Mouse (Mus musculus): ENCODE measurements at regions not wholly inside any gene's neighbourhood (a gene's known extent, or its start where the extent isn't known, plus 50 kb on each side); places are given as distances from the start of the nearest gene placed in this dataset.

GRCm38 (mm10) chr8:103361713-103362112 lies 576.3 kb upstream of the Cdh11 start:
- DNase-seq (ENCODE audit: low spot score in 2 of 2), result no peak

GRCm38 (mm10) chr8:103370394-103370793 lies 585.0 kb upstream of the Cdh11 start:
- DNase-seq (ENCODE audit: low spot score in 2 of 2), result no peak

GRCm38 (mm10) chr8:103373007-103373406 lies 587.6 kb upstream of the Cdh11 start:
- DNase-seq (ENCODE audit: low spot score in 2 of 2), result no peak

GRCm38 (mm10) chr8:103374151-103374550 lies 588.7 kb upstream of the Cdh11 start:
- no peak for DNase-seq (ENCODE audit: low spot score in 2 of 2)

GRCm38 (mm10) chr8:103378545-103378944 lies 593.1 kb upstream of the Cdh11 start:
- no peak for DNase-seq (ENCODE audit: low spot score in 2 of 2)

- no peak for DNase-seq (ENCODE audit: low spot score in 2 of 2)
Measured at GRCm38 (mm10) chr8:103381575-103381974, 596.1 kb upstream of the Cdh11 start.

GRCm38 (mm10) chr8:103391359-103391758 lies 605.9 kb upstream of the Cdh11 start:
- no peak for DNase-seq (ENCODE audit: low spot score in 2 of 2)

GRCm38 (mm10) chr8:103395316-103395715 lies 609.9 kb upstream of the Cdh11 start:
- DNase-seq (ENCODE audit: low spot score in 2 of 2), result no peak

- DNase-seq (ENCODE audit: low spot score in 2 of 2), result no peak
Measured at GRCm38 (mm10) chr8:103398179-103398578, 612.7 kb upstream of the Cdh11 start.

- no peak for DNase-seq (ENCODE audit: low spot score in 2 of 2)
Measured at GRCm38 (mm10) chr8:103399466-103399865, 614.0 kb upstream of the Cdh11 start.

GRCm38 (mm10) chr8:103400143-103400542 lies 614.7 kb upstream of the Cdh11 start:
- DNase-seq (ENCODE audit: low spot score in 2 of 2), result no peak

GRCm38 (mm10) chr8:103402731-103403130 lies 617.3 kb upstream of the Cdh11 start:
- no peak for DNase-seq (ENCODE audit: low spot score in 2 of 2)

- DNase-seq (ENCODE audit: low spot score in 2 of 2), result no peak
Measured at GRCm38 (mm10) chr8:103403826-103404225, 618.4 kb upstream of the Cdh11 start.

GRCm38 (mm10) chr8:103405787-103406186 lies 620.3 kb upstream of the Cdh11 start:
- DNase-seq (ENCODE audit: low spot score in 2 of 2), result no peak

- DNase-seq (ENCODE audit: low spot score in 2 of 2), result no peak
Measured at GRCm38 (mm10) chr8:103406921-103407320, 621.5 kb upstream of the Cdh11 start.

- DNase-seq (ENCODE audit: low spot score in 2 of 2), result no peak
Measured at GRCm38 (mm10) chr8:103407631-103408030, 622.2 kb upstream of the Cdh11 start.

- DNase-seq (ENCODE audit: low spot score in 2 of 2), result no peak
Measured at GRCm38 (mm10) chr8:103408411-103408810, 623.0 kb upstream of the Cdh11 start.

GRCm38 (mm10) chr8:103409121-103409551 lies 623.7 kb upstream of the Cdh11 start:
- no peak for DNase-seq (ENCODE audit: low spot score in 2 of 2)

GRCm38 (mm10) chr8:103412731-103413130 lies 627.3 kb upstream of the Cdh11 start:
- no peak for DNase-seq (ENCODE audit: low spot score in 2 of 2)

- no peak for DNase-seq (ENCODE audit: low spot score in 2 of 2)
Measured at GRCm38 (mm10) chr8:103413589-103414575, 628.4 kb upstream of the Cdh11 start.

- no peak for DNase-seq (ENCODE audit: low spot score in 2 of 2)
Measured at GRCm38 (mm10) chr8:103422313-103422973, 637.0 kb upstream of the Cdh11 start.

- no peak for DNase-seq (ENCODE audit: low spot score in 2 of 2)
Measured at GRCm38 (mm10) chr8:103425967-103426366, 640.5 kb upstream of the Cdh11 start.

All from frontal cortex, postnatal 14 days (tissue).